Mouse (Mus musculus) liver, embryonic 14.5 days (tissue): ENCODE data around the gene Ccdc32.

ENCODE experiments used
- CTCF ChIP-seq: IDR thresholded peaks from 2 replicates; pipeline ENCODE4 v1.5.1; 2016; ENCODE audit warnings: antibody characterized with exemption, low read depth, control low read depth
- EP300 ChIP-seq: IDR thresholded peaks from 2 replicates; pipeline ENCODE4 v1.6.1; 2016; ENCODE audit warnings: antibody characterized with exemption, low read depth

DNA sequence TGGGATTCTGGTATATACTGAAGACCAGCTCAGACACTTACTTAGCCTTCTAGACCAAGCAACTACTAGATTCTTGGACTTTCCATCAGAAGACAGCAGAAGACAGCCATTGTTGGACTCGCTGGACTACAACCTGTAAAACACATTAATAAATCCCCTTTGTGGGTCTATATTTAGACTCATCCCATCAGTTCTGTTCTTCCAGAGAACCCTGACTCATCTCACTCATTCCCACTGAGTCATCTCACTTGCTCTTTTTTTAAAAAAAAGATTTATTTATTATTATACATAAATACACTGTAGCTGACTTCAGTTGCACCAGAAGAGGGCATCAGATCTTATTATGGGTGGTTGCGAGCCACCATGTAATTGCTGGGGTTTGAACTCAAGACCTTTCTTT, 19.8 kb downstream of the Ccdc32 start:
- TF ChIP-seq EP300 (no peak), CTCF (no peak)
